Mouse (Mus musculus) gastrocnemius, adult 18-20 months (tissue): ENCODE measurements around the gene Ptx4. TPM values are rescaled to one million over a fixed set of nuclear protein-coding genes. Genes with fewer than 3 reads are reported as not detected.

Experiments used
- total RNA-seq, 2 experiments: library from RNA; stranded (reverse); gene quantifications; 2 replicates each; pipeline ENCODE4 v1.2.3; 2021

The Ptx4 gene
- total RNA-seq, 2 experiments from 2014 or later, result 1.1 to 1.5 TPM

Other genes with a start within 250 kb of the Ptx4 start
- gene Nubp2, start 234.4 kb upstream of the Ptx4 start, total RNA-seq, result 10 to 100 TPM; 11.0 to 11.1 TPM
- 10 to 100 TPM; 29.7 to 37.9 TPM for gene Spsb3, start 234.1 kb upstream of the Ptx4 start, total RNA-seq
- 1 to 10 TPM; 6.5 to 8.4 TPM for gene Eme2, start 225.7 kb upstream of the Ptx4 start, total RNA-seq
- gene Mrps34, start 225.6 kb upstream of the Ptx4 start, total RNA-seq, result 10 to 100 TPM; 79.4 to 86.3 TPM
- gene Nme3, start 224.3 kb upstream of the Ptx4 start, total RNA-seq, result 10 to 100 TPM; 11.8 to 12.3 TPM
- gene Mapk8ip3, start 183.8 kb upstream of the Ptx4 start, total RNA-seq, result 10 to 100 TPM; 13.2 to 14.5 TPM
- gene Jpt2, start 160.1 kb upstream of the Ptx4 start, total RNA-seq, result 1 to 10 TPM; 3.9 to 5.9 TPM
- 1 to 10 TPM; 6.8 to 7.6 TPM for gene Cramp1l, start 105.0 kb upstream of the Ptx4 start, total RNA-seq
- gene Ift140, start 104.7 kb upstream of the Ptx4 start, total RNA-seq, result 1 to 10 TPM; 1.9 to 2.1 TPM
- gene Tmem204, start 37.2 kb upstream of the Ptx4 start, total RNA-seq, result 10 to 100 TPM; 10.8 to 18.8 TPM
- gene Telo2, start 4.8 kb upstream of the Ptx4 start, total RNA-seq, result 1 to 10 TPM; 4.0 to 6.0 TPM
- gene Clcn7, start 12.6 kb downstream of the Ptx4 start, total RNA-seq, result 10 to 100 TPM; 15.0 to 16.0 TPM
- not detected for gene Ccdc154, start 41.7 kb downstream of the Ptx4 start, total RNA-seq
- not detected for gene Gm38655, start 54.7 kb downstream of the Ptx4 start, total RNA-seq
- gene BC003965, start 63.8 kb downstream of the Ptx4 start, total RNA-seq, result 10 to 100 TPM; 12.7 to 14.5 TPM
- gene Unkl, start 67.6 kb downstream of the Ptx4 start, total RNA-seq, result 1 to 10 TPM; 5.3 to 5.8 TPM
- 10 to 100 TPM; 14.1 to 15.6 TPM for gene Gnptg, start 119.4 kb downstream of the Ptx4 start, total RNA-seq
- 10 to 100 TPM; 16.7 to 18.3 TPM for gene Tsr3, start 119.4 kb downstream of the Ptx4 start, total RNA-seq
- under 1 TPM; 0.14 to 0.21 TPM for gene Baiap3, start 135.6 kb downstream of the Ptx4 start, total RNA-seq
- 10 to 100 TPM; 57.0 to 61.5 TPM for gene Ube2i, start 153.9 kb downstream of the Ptx4 start, total RNA-seq
- gene Prss34, start 177.6 kb downstream of the Ptx4 start, total RNA-seq, result under 1 TPM; 0.55 to 0.66 TPM
- gene Prss28, start 187.9 kb downstream of the Ptx4 start, total RNA-seq, result not detected
- not detected for gene Prss29, start 197.9 kb downstream of the Ptx4 start, total RNA-seq
- 1 to 10 TPM; 2.0 to 3.4 TPM for gene Tpsab1, start 224.8 kb downstream of the Ptx4 start, total RNA-seq
- gene Tpsb2, start 245.5 kb downstream of the Ptx4 start, total RNA-seq, result 1 to 10 TPM; 4.7 to 5.8 TPM
- under 1 TPM; 0.30 to 0.31 TPM for gene Tpsg1, start 248.5 kb downstream of the Ptx4 start, total RNA-seq